Mouse (Mus musculus) lung, adult 2 months (tissue): Measurements from ENCODE around the gene Kif3b.

ENCODE experiments used
- CTCF ChIP-seq: fragments of 200-500 bp; IDR thresholded peaks from 2 replicates; pipeline ENCODE4 v1.5.1; 2011; ENCODE audit warnings: mild to moderate bottlenecking, low read length, control low read depth; ENCODE audit not compliant: insufficient read depth
- POLR2A ChIP-seq: fragments of 200-500 bp; IDR thresholded peaks from 2 replicates; pipeline ENCODE4 v1.6.1; 2011; ENCODE audit warnings: low read depth, mild to moderate bottlenecking, control low read depth, low read length, borderline replicate concordance; ENCODE audit errors: extremely low read depth

DNA sequence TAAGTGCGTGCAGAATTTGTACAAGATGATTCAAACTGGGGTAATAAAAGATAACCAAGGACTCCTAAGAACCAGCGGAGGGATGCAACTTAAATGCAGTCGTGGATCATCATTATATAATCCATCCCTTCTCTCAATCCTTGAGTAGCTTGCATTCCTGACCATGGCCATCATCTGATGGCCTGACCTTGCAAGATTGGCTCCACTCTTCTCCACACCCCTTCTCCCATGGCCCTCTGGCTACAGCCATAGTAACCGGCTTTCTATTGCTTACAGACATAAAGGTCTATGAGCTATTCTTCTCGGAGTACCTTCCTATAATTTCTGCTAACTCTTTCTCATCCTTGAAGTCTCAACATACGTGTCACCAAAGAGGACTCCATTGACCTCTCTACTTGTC, 49.1 kb upstream of the Kif3b start:
- no peak for TF ChIP-seq CTCF
- no peak for TF ChIP-seq POLR2A
